Mouse (Mus musculus): ENCODE results near the gene Zbtb4. TPM values are rescaled to one million over a fixed set of nuclear protein-coding genes. Genes with fewer than 3 reads are reported as not detected.

Gene Zbtb4
- polyA plus RNA-seq, 1 experiment from 2014 or later, result 3.8 TPM

GRCm38 (mm10) chr11:69774961-69775360 lies 9.2 kb downstream of the Zbtb4 start:
- Histone ChIP-seq H3K27ac (replicated peaks; ENCODE audit: low read depth, low read length) (no peak overlapping the region), H3K9ac (replicated peaks; ENCODE audit: low read length) (no peak overlapping the region), H3K27me3 (ENCODE audit: control insufficient read depth, insufficient read depth, low read length) (no peaks in the 10 kb centered on the region), H3K9me3 (ENCODE audit: control insufficient read depth, low read length) (no peaks in the 10 kb centered on the region), H3K4me3 (replicated peaks; ENCODE audit: low read depth, low read length) (no peak overlapping the region), H3K4me2 (ENCODE audit: low read length) (no peak overlapping the region), H3K36me3 (ENCODE audit: control insufficient read depth, insufficient read depth, low read length) (peaks cover 17% of the 10 kb centered on the region), H3K4me1 (ENCODE audit: control insufficient read depth, insufficient read depth, low read length) (no peaks in the 10 kb centered on the region)
- 58% methylated on average over 5 of the region's 5 CpGs for WGBS
- ATAC-seq (ENCODE audit: low FRiP score, low TSS enrichment) (no peak), DNase-seq (no peak)

- Histone ChIP-seq H3K4me2 (ENCODE audit: low read length) (no peak overlapping the region), H3K4me1 (ENCODE audit: control insufficient read depth, insufficient read depth, low read length) (no peaks in the 10 kb centered on the region), H3K9me3 (ENCODE audit: control insufficient read depth, low read length) (no peaks in the 10 kb centered on the region), H3K9ac (replicated peaks; ENCODE audit: low read length) (no peak overlapping the region), H3K27ac (replicated peaks; ENCODE audit: low read depth, low read length) (no peak overlapping the region), H3K36me3 (ENCODE audit: control insufficient read depth, insufficient read depth, low read length) (peaks cover 16% of the 10 kb centered on the region), H3K4me3 (replicated peaks; ENCODE audit: low read depth, low read length) (no peak overlapping the region), H3K27me3 (ENCODE audit: control insufficient read depth, insufficient read depth, low read length) (no peaks in the 10 kb centered on the region)
- ATAC-seq (ENCODE audit: low FRiP score, low TSS enrichment), result no peak
- DNase-seq, result no peak
- 78% methylated on average over 10 of the region's 10 CpGs for WGBS
Observed at GRCm38 (mm10) chr11:69775716-69776115, 10.0 kb downstream of the Zbtb4 start.

- DNase-seq (no peak), ATAC-seq (ENCODE audit: low FRiP score, low TSS enrichment) (no peak)
- H3K9me3 ChIP-seq (ENCODE audit: control insufficient read depth, low read length), result no peaks in the 10 kb centered on the region
- no peaks in the 10 kb centered on the region for H3K4me1 ChIP-seq (ENCODE audit: control insufficient read depth, insufficient read depth, low read length)
- no peak overlapping the region for H3K4me3 ChIP-seq (replicated peaks; ENCODE audit: low read depth, low read length)
- WGBS, result 86% methylated on average over 20 of the region's 20 CpGs
- H3K27me3 ChIP-seq (ENCODE audit: control insufficient read depth, insufficient read depth, low read length), result no peaks in the 10 kb centered on the region
- H3K36me3 ChIP-seq (ENCODE audit: control insufficient read depth, insufficient read depth, low read length), result peaks cover 13% of the 10 kb centered on the region
- H3K27ac ChIP-seq (replicated peaks; ENCODE audit: low read depth, low read length), result no peak overlapping the region
- no peak overlapping the region for H3K9ac ChIP-seq (replicated peaks; ENCODE audit: low read length)
- no peak overlapping the region for H3K4me2 ChIP-seq (ENCODE audit: low read length)
Observed at GRCm38 (mm10) chr11:69776488-69776887, 10.8 kb downstream of the Zbtb4 start.

DNA sequence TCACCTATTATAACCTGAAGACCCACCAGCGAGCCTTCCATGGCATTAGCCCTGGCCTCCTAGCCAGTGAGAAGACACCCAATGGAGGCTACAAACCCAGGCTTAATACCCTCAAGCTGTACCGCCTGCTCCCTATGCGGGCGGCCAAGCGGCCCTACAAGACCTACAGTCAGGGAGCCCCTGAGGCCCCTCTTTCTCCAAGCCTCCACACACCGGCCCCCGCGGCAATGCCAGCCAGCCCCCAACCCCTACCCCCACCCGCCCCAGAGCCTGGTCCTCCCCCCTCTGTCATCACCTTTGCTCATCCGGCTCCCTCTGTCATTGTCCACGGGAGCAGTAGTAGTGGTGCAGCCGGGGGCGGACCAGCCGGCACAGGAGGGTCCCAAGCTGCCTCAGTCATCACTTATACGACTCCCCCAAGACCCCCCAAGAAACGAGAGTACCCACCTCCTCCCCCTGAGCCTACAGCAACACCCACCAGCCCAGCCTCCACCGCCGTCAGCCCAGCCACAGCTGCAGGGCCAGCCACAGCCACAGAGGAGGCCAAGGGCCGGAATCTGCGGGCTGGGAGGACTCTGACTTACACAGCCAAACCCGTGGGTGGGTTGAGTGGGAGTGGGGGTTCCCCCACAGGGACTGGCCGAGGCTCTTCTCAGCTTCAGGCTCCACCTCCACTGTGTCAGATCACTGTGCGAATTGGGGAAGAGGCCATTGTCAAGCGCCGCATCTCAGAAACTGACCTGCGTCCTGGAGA lies 12.0 kb downstream of the Zbtb4 start:
- 62% methylated on average over 26 of the region's 26 CpGs for WGBS
- no peaks in the 10 kb centered on the region for H3K9me3 ChIP-seq (ENCODE audit: control insufficient read depth, low read length)
- H3K4me3 ChIP-seq (replicated peaks; ENCODE audit: low read depth, low read length), result no peak overlapping the region
- no peak overlapping the region for H3K9ac ChIP-seq (replicated peaks; ENCODE audit: low read length)
- DNase-seq (no peak), ATAC-seq (ENCODE audit: low FRiP score, low TSS enrichment) (0 out of 2 replicates have a peak, but pooled peaks have one; percentile 11)
- no peak overlapping the region for H3K27ac ChIP-seq (replicated peaks; ENCODE audit: low read depth, low read length)
- no peaks in the 10 kb centered on the region for H3K27me3 ChIP-seq (ENCODE audit: control insufficient read depth, insufficient read depth, low read length)
- peaks cover 13% of the 10 kb centered on the region for H3K36me3 ChIP-seq (ENCODE audit: control insufficient read depth, insufficient read depth, low read length)
- H3K4me2 ChIP-seq (ENCODE audit: low read length), result no peak overlapping the region
- no peaks in the 10 kb centered on the region for H3K4me1 ChIP-seq (ENCODE audit: control insufficient read depth, insufficient read depth, low read length)

DNA sequence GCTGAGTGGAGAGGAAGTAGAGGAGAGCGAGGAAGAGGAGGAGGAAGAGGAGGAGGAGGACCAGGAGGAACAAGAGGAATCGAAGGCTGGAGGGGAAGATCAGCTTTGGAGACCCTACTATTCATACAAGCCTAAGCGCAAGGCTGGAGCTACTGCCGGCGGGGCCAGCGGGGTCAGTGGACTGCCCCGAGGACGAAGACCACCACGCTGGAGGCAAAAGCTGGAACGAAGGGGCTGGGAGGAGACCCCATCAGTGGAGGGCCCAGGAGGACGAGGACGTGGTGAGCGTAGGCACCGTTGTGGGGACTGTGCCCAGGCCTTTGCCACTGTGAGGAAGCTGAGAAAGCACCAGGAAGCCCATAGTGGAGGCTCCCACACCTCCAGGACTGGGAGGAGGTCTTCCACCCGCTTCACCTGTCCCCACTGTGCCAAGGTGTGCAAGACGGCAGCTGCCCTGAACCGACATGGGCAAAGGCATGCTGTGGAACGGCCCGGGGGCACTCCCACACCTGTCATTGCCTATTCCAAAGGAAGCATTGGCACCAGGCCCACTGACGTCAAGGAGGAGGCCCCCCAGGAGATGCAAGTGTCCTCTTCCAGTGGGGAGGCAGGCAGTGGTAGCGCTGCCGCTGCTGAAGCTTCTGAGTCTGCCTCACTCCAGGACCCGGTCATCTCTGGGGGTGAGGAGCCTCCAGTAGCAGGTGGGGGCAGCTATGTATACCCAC lies 12.7 kb downstream of the Zbtb4 start:
- no peak overlapping the region for H3K9ac ChIP-seq (replicated peaks; ENCODE audit: low read length)
- no peak for DNase-seq
- no peak overlapping the region for H3K27ac ChIP-seq (replicated peaks; ENCODE audit: low read depth, low read length)
- ATAC-seq (ENCODE audit: low FRiP score, low TSS enrichment), result no peak
- no peak overlapping the region for H3K4me2 ChIP-seq (ENCODE audit: low read length)
- no peak overlapping the region for H3K4me3 ChIP-seq (replicated peaks; ENCODE audit: low read depth, low read length)
- peaks cover 13% of the 10 kb centered on the region for H3K36me3 ChIP-seq (ENCODE audit: control insufficient read depth, insufficient read depth, low read length)
- H3K9me3 ChIP-seq (ENCODE audit: control insufficient read depth, low read length), result no peaks in the 10 kb centered on the region
- H3K27me3 ChIP-seq (ENCODE audit: control insufficient read depth, insufficient read depth, low read length), result no peaks in the 10 kb centered on the region
- 64% methylated on average over 23 of the region's 23 CpGs for WGBS
- no peaks in the 10 kb centered on the region for H3K4me1 ChIP-seq (ENCODE audit: control insufficient read depth, insufficient read depth, low read length)

DNA sequence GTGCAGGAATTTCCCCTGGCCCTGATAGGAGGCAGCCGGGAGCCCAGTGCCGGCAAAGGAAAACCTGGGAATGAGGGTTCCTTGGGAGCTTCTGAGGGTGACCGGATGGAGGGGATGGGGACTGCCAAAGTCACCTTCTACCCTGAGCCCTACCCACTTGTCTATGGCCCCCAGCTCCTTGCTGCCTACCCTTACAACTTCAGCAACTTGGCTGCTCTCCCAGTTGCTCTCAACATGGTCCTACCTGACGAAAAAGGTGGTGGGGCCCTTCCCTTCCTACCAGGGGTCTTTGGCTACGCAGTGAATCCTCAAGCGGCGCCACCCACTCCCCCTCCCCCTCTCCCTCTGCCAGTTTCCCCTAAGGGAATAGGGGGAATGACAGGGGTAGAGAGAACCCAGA lies 13.3 kb downstream of the Zbtb4 start:
- Histone ChIP-seq H3K9ac (replicated peaks; ENCODE audit: low read length) (no peak overlapping the region), H3K4me3 (replicated peaks; ENCODE audit: low read depth, low read length) (no peak overlapping the region), H3K36me3 (ENCODE audit: control insufficient read depth, insufficient read depth, low read length) (peaks cover 13% of the 10 kb centered on the region), H3K4me2 (ENCODE audit: low read length) (no peak overlapping the region), H3K27ac (replicated peaks; ENCODE audit: low read depth, low read length) (no peak overlapping the region), H3K9me3 (ENCODE audit: control insufficient read depth, low read length) (no peaks in the 10 kb centered on the region), H3K4me1 (ENCODE audit: control insufficient read depth, insufficient read depth, low read length) (no peaks in the 10 kb centered on the region), H3K27me3 (ENCODE audit: control insufficient read depth, insufficient read depth, low read length) (no peaks in the 10 kb centered on the region)
- 54% methylated on average over 7 of the region's 7 CpGs for WGBS
- ATAC-seq (ENCODE audit: low FRiP score, low TSS enrichment) (no peak), DNase-seq (no peak)

DNA sequence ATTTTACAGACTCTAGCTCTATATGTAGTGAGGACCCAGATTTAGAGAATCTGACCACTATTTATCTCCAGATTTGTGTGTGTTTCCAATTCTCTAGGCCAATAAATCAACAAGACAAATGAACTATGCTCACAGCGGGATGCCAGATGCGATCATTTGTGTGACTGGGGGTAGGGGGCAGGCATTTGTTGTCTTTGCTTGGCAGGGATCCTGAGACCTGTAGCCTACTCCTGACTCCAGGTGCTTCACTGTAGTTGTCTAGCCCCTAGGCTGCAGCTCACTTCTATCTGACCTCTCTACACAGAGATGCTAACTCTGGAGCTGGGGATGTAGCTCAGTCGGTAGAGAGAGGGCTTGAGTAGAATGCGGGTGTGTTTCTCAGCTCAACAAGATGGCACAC lies 16.1 kb downstream of the Zbtb4 start:
- 40% methylated on average over 4 of the region's 4 CpGs for WGBS
- no peak overlapping the region for H3K4me2 ChIP-seq (ENCODE audit: low read length)
- ATAC-seq (ENCODE audit: low FRiP score, low TSS enrichment), result no peak
- no peak overlapping the region for H3K4me3 ChIP-seq (replicated peaks; ENCODE audit: low read depth, low read length)
- no peaks in the 10 kb centered on the region for H3K27me3 ChIP-seq (ENCODE audit: control insufficient read depth, insufficient read depth, low read length)
- peaks cover 8% of the 10 kb centered on the region for H3K36me3 ChIP-seq (ENCODE audit: control insufficient read depth, insufficient read depth, low read length)
- no peak for DNase-seq
- no peak overlapping the region for H3K9ac ChIP-seq (replicated peaks; ENCODE audit: low read length)
- H3K4me1 ChIP-seq (ENCODE audit: control insufficient read depth, insufficient read depth, low read length), result no peaks in the 10 kb centered on the region
- no peak overlapping the region for H3K27ac ChIP-seq (replicated peaks; ENCODE audit: low read depth, low read length)
- no peaks in the 10 kb centered on the region for H3K9me3 ChIP-seq (ENCODE audit: control insufficient read depth, low read length)

GRCm38 (mm10) chr11:69784793-69785272 lies 19.1 kb downstream of the Zbtb4 start:
- Histone ChIP-seq H3K9ac (replicated peaks; ENCODE audit: low read length) (no peak overlapping the region), H3K27me3 (ENCODE audit: control insufficient read depth, insufficient read depth, low read length) (no peaks in the 10 kb centered on the region), H3K4me2 (ENCODE audit: low read length) (no peak overlapping the region), H3K4me3 (replicated peaks; ENCODE audit: low read depth, low read length) (no peak overlapping the region), H3K9me3 (ENCODE audit: control insufficient read depth, low read length) (no peaks in the 10 kb centered on the region), H3K36me3 (ENCODE audit: control insufficient read depth, insufficient read depth, low read length) (no peaks in the 10 kb centered on the region), H3K4me1 (ENCODE audit: control insufficient read depth, insufficient read depth, low read length) (no peaks in the 10 kb centered on the region), H3K27ac (replicated peaks; ENCODE audit: low read depth, low read length) (no peak overlapping the region)
- no peak for ATAC-seq (ENCODE audit: low FRiP score, low TSS enrichment)
- no peak for DNase-seq
- WGBS, result 51% methylated on average over 15 of the region's 15 CpGs

- 64% methylated on average over 5 of the region's 5 CpGs for WGBS
- H3K9me3 ChIP-seq (ENCODE audit: control insufficient read depth, low read length), result no peaks in the 10 kb centered on the region
- no peaks in the 10 kb centered on the region for H3K4me1 ChIP-seq (ENCODE audit: control insufficient read depth, insufficient read depth, low read length)
- H3K4me2 ChIP-seq (ENCODE audit: low read length), result no peak overlapping the region
- H3K27ac ChIP-seq (replicated peaks; ENCODE audit: low read depth, low read length), result no peak overlapping the region
- no peak for ATAC-seq (ENCODE audit: low FRiP score, low TSS enrichment)
- no peak overlapping the region for H3K9ac ChIP-seq (replicated peaks; ENCODE audit: low read length)
- H3K36me3 ChIP-seq (ENCODE audit: control insufficient read depth, insufficient read depth, low read length), result no peaks in the 10 kb centered on the region
- H3K27me3 ChIP-seq (ENCODE audit: control insufficient read depth, insufficient read depth, low read length), result no peaks in the 10 kb centered on the region
- no peak for DNase-seq
- H3K4me3 ChIP-seq (replicated peaks; ENCODE audit: low read depth, low read length), result no peak overlapping the region
Observed at GRCm38 (mm10) chr11:69787306-69787705, 21.6 kb downstream of the Zbtb4 start.
